Mouse (Mus musculus): ENCODE data around the gene Mfsd11.
"Not testable (repeated sequence)": the region's sequence is repeated elsewhere in the genome, so short reads cannot be mapped to it uniquely, and the experiment has no call there.

The Mfsd11 gene

GRCm38 (mm10) chr11:116847187-116848085, 4.8 kb upstream of the Mfsd11 start:
- DNase-seq (ENCODE audit: low spot score in 2 of 2) = no peak

- DNase-seq (ENCODE audit: low spot score in 2 of 2) = no peak
Observed at GRCm38 (mm10) chr11:116848086-116848876, 4.0 kb upstream of the Mfsd11 start.

- DNase-seq (ENCODE audit: low spot score in 2 of 2) = not testable (repeated sequence)
Observed at GRCm38 (mm10) chr11:116848877-116849178, 3.4 kb upstream of the Mfsd11 start.

GRCm38 (mm10) chr11:116849587-116849986, 2.7 kb upstream of the Mfsd11 start:
- DNase-seq (ENCODE audit: low spot score in 2 of 2) = no peak

- no peak for DNase-seq (ENCODE audit: low spot score in 2 of 2)
Observed at GRCm38 (mm10) chr11:116850085-116850484, 2.2 kb upstream of the Mfsd11 start.

- no peak for DNase-seq (ENCODE audit: low spot score in 2 of 2)
Observed at GRCm38 (mm10) chr11:116850833-116851477, 1.3 kb upstream of the Mfsd11 start.

- DNase-seq (ENCODE audit: low spot score in 2 of 2) = no peak
Observed at GRCm38 (mm10) chr11:116851576-116852290, 507 bp upstream of the Mfsd11 start.

GRCm38 (mm10) chr11:116852891-116853511, 761 bp downstream of the Mfsd11 start, which contains the start of gene Srsf2:
Gene Srsf2, minus strand, starts transcription at chr11:116853094.
- DNase-seq (ENCODE audit: low spot score in 2 of 2) = peak; percentile 95 to 98

- peak; percentile 96 to 97 for DNase-seq (ENCODE audit: low spot score in 2 of 2)
Observed at GRCm38 (mm10) chr11:116853512-116853928, 1.3 kb downstream of the Mfsd11 start.

- no peak for DNase-seq (ENCODE audit: low spot score in 2 of 2)
Observed at GRCm38 (mm10) chr11:116854279-116854678, 2.0 kb downstream of the Mfsd11 start.

GRCm38 (mm10) chr11:116857183-116857850, 5.1 kb downstream of the Mfsd11 start:
- DNase-seq (ENCODE audit: low spot score in 2 of 2) = no peak

- no peak for DNase-seq (ENCODE audit: low spot score in 2 of 2)
Observed at GRCm38 (mm10) chr11:116864444-116864843, 12.2 kb downstream of the Mfsd11 start.

- no peak for DNase-seq (ENCODE audit: low spot score in 2 of 2)
Observed at GRCm38 (mm10) chr11:116865945-116866585, 13.8 kb downstream of the Mfsd11 start.

- DNase-seq (ENCODE audit: low spot score in 2 of 2) = no peak
Observed at GRCm38 (mm10) chr11:116868129-116868528, 15.9 kb downstream of the Mfsd11 start.

GRCm38 (mm10) chr11:116869223-116869622, 17.0 kb downstream of the Mfsd11 start:
- no peak for DNase-seq (ENCODE audit: low spot score in 2 of 2)

- no peak for DNase-seq (ENCODE audit: low spot score in 2 of 2)
Observed at GRCm38 (mm10) chr11:116869641-116870040, 17.4 kb downstream of the Mfsd11 start.

GRCm38 (mm10) chr11:116871538-116871937, 19.3 kb downstream of the Mfsd11 start:
- no peak for DNase-seq (ENCODE audit: low spot score in 2 of 2)

GRCm38 (mm10) chr11:116873987-116874386, 21.7 kb downstream of the Mfsd11 start:
- DNase-seq (ENCODE audit: low spot score in 2 of 2) = no peak

GRCm38 (mm10) chr11:116878454-116878853, 26.2 kb downstream of the Mfsd11 start:
- DNase-seq (ENCODE audit: low spot score in 2 of 2) = no peak

GRCm38 (mm10) chr11:116880839-116881238, 28.6 kb downstream of the Mfsd11 start:
- no peak for DNase-seq (ENCODE audit: low spot score in 2 of 2)
